Mouse (Mus musculus): ENCODE measurements at regions not wholly inside any gene's neighbourhood (a gene's known extent, or its start where the extent isn't known, plus 50 kb on each side); places are given as distances from the start of the nearest gene placed in this dataset.

- Histone ChIP-seq H3K27ac (ENCODE audit: low read depth, low read length) (no peak overlapping the region), H3K27me3 (ENCODE audit: control insufficient read depth, insufficient read depth, low read length) (no peaks in the 10 kb centered on the region), H3K36me3 (ENCODE audit: control insufficient read depth, insufficient read depth, low read length) (no peaks in the 10 kb centered on the region), H3K4me3 (ENCODE audit: low read depth, low read length) (no peak overlapping the region), H3K9me3 (ENCODE audit: control insufficient read depth, low read length) (no peaks in the 10 kb centered on the region), H3K4me1 (replicated peaks; ENCODE audit: control insufficient read depth, insufficient read depth, low read length) (no peaks in the 10 kb centered on the region), H3K9ac (ENCODE audit: low read depth, low read length) (no peak overlapping the region), H3K4me2 (replicated peaks; ENCODE audit: low read depth, low read length) (no peak overlapping the region)
- DNase-seq (ENCODE audit: low spot score) (no peak), ATAC-seq (ENCODE audit: low FRiP score) (no peak)
- WGBS = 90% methylated on average over 21 of the region's 21 CpGs
Measured at GRCm38 (mm10) chr14:105392079-105392813, 133.9 kb downstream of the Ndfip2 start.

DNA sequence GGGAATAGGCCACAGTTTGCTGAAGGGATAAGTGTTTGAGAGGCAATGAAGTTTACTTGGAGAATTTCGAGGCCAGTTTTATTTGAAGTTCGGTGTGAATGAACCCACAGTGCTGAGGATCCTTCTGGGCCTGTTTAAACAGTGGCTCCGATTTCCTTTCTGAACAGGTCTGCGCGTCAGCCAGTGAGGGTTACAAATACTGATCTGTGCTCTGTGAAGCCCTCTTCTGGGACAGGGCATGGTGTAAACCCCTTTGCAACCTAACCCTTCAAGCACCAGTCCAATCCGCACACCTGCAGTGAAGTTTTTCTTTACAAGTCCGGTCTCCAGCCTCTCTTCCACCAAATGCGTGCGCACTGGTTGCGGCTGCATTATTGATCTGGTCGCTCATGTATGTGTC, 133.1 kb downstream of the Ndfip2 start:
- H3K4me2 ChIP-seq (replicated peaks; ENCODE audit: low read depth, low read length) = no peak overlapping the region
- H3K4me3 ChIP-seq (ENCODE audit: low read depth, low read length) = no peak overlapping the region
- DNase-seq (ENCODE audit: low spot score) (no peak), ATAC-seq (ENCODE audit: low FRiP score) (no peak)
- no peaks in the 10 kb centered on the region for H3K27me3 ChIP-seq (ENCODE audit: control insufficient read depth, insufficient read depth, low read length)
- H3K27ac ChIP-seq (ENCODE audit: low read depth, low read length) = no peak overlapping the region
- H3K9me3 ChIP-seq (ENCODE audit: control insufficient read depth, low read length) = no peaks in the 10 kb centered on the region
- 85% methylated on average over 11 of the region's 11 CpGs for WGBS
- no peaks in the 10 kb centered on the region for H3K4me1 ChIP-seq (replicated peaks; ENCODE audit: control insufficient read depth, insufficient read depth, low read length)
- H3K36me3 ChIP-seq (ENCODE audit: control insufficient read depth, insufficient read depth, low read length) = no peaks in the 10 kb centered on the region
- no peak overlapping the region for H3K9ac ChIP-seq (ENCODE audit: low read depth, low read length)

DNA sequence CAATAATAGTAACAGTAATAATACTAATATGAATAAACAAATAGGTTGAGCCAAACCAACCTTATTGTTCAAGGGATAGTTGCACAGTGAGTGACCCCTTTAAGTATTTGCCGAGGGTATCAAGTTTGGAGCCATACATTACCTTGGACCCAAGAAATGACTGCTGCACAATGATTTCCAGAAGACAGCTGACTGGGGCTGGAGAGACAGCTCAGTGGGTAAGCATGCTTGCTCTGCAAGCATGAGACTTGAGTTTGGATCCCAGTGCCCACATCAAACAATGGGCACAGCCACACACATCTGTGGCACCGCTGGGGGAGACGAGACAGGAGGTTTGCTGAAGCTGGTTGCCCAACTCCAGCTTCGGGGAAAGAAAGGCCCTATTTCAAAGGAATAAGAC, 126.7 kb downstream of the Ndfip2 start:
- H3K27me3 ChIP-seq (ENCODE audit: control insufficient read depth, insufficient read depth, low read length) = no peaks in the 10 kb centered on the region
- 83% methylated on average over 4 of the region's 4 CpGs for WGBS
- H3K27ac ChIP-seq (ENCODE audit: low read depth, low read length) = no peak overlapping the region
- H3K36me3 ChIP-seq (ENCODE audit: control insufficient read depth, insufficient read depth, low read length) = no peaks in the 10 kb centered on the region
- no peaks in the 10 kb centered on the region for H3K4me1 ChIP-seq (replicated peaks; ENCODE audit: control insufficient read depth, insufficient read depth, low read length)
- no peak for DNase-seq (ENCODE audit: low spot score)
- H3K9ac ChIP-seq (ENCODE audit: low read depth, low read length) = no peak overlapping the region
- ATAC-seq (ENCODE audit: low FRiP score) = no peak
- no peaks in the 10 kb centered on the region for H3K9me3 ChIP-seq (ENCODE audit: control insufficient read depth, low read length)
- H3K4me2 ChIP-seq (replicated peaks; ENCODE audit: low read depth, low read length) = no peak overlapping the region
- no peak overlapping the region for H3K4me3 ChIP-seq (ENCODE audit: low read depth, low read length)

- H3K9me3 ChIP-seq (ENCODE audit: control insufficient read depth, low read length) = no peaks in the 10 kb centered on the region
- no peak overlapping the region for H3K4me3 ChIP-seq (ENCODE audit: low read depth, low read length)
- H3K4me2 ChIP-seq (replicated peaks; ENCODE audit: low read depth, low read length) = no peak overlapping the region
- 80% methylated on average over 5 of the region's 5 CpGs for WGBS
- ATAC-seq (ENCODE audit: low FRiP score) (no peak), DNase-seq (ENCODE audit: low spot score) (no peak)
- no peaks in the 10 kb centered on the region for H3K36me3 ChIP-seq (ENCODE audit: control insufficient read depth, insufficient read depth, low read length)
- no peak overlapping the region for H3K27ac ChIP-seq (ENCODE audit: low read depth, low read length)
- no peaks in the 10 kb centered on the region for H3K27me3 ChIP-seq (ENCODE audit: control insufficient read depth, insufficient read depth, low read length)
- no peaks in the 10 kb centered on the region for H3K4me1 ChIP-seq (replicated peaks; ENCODE audit: control insufficient read depth, insufficient read depth, low read length)
- H3K9ac ChIP-seq (ENCODE audit: low read depth, low read length) = no peak overlapping the region
Measured at GRCm38 (mm10) chr14:105383382-105383781, 125.0 kb downstream of the Ndfip2 start.

- H3K4me1 ChIP-seq (replicated peaks; ENCODE audit: control insufficient read depth, insufficient read depth, low read length) = no peaks in the 10 kb centered on the region
- no peak for ATAC-seq (ENCODE audit: low FRiP score)
- H3K9ac ChIP-seq (ENCODE audit: low read depth, low read length) = no peak overlapping the region
- no peaks in the 10 kb centered on the region for H3K36me3 ChIP-seq (ENCODE audit: control insufficient read depth, insufficient read depth, low read length)
- 85% methylated on average over 4 of the region's 4 CpGs for WGBS
- H3K4me3 ChIP-seq (ENCODE audit: low read depth, low read length) = no peak overlapping the region
- H3K4me2 ChIP-seq (replicated peaks; ENCODE audit: low read depth, low read length) = no peak overlapping the region
- H3K9me3 ChIP-seq (ENCODE audit: control insufficient read depth, low read length) = no peaks in the 10 kb centered on the region
- no peak for DNase-seq (ENCODE audit: low spot score)
- no peaks in the 10 kb centered on the region for H3K27me3 ChIP-seq (ENCODE audit: control insufficient read depth, insufficient read depth, low read length)
- H3K27ac ChIP-seq (ENCODE audit: low read depth, low read length) = no peak overlapping the region
Measured at GRCm38 (mm10) chr14:105380101-105380500, 121.7 kb downstream of the Ndfip2 start.

- Histone ChIP-seq H3K4me3 (ENCODE audit: low read depth, low read length) (no peak overlapping the region), H3K36me3 (ENCODE audit: control insufficient read depth, insufficient read depth, low read length) (no peaks in the 10 kb centered on the region), H3K27me3 (ENCODE audit: control insufficient read depth, insufficient read depth, low read length) (no peaks in the 10 kb centered on the region), H3K4me1 (replicated peaks; ENCODE audit: control insufficient read depth, insufficient read depth, low read length) (no peaks in the 10 kb centered on the region), H3K4me2 (replicated peaks; ENCODE audit: low read depth, low read length) (no peak overlapping the region), H3K9me3 (ENCODE audit: control insufficient read depth, low read length) (no peaks in the 10 kb centered on the region), H3K27ac (ENCODE audit: low read depth, low read length) (no peak overlapping the region), H3K9ac (ENCODE audit: low read depth, low read length) (no peak overlapping the region)
- 51% methylated on average over 5 of the region's 5 CpGs for WGBS
- ATAC-seq (ENCODE audit: low FRiP score) (no peak), DNase-seq (ENCODE audit: low spot score) (peak; percentile 10)
Measured at GRCm38 (mm10) chr14:105377770-105378169, 119.4 kb downstream of the Ndfip2 start.

GRCm38 (mm10) chr14:105377035-105377621, 118.8 kb downstream of the Ndfip2 start:
- Histone ChIP-seq H3K36me3 (ENCODE audit: control insufficient read depth, insufficient read depth, low read length) (no peaks in the 10 kb centered on the region), H3K27ac (ENCODE audit: low read depth, low read length) (no peak overlapping the region), H3K4me2 (replicated peaks; ENCODE audit: low read depth, low read length) (no peak overlapping the region), H3K9ac (ENCODE audit: low read depth, low read length) (no peak overlapping the region), H3K4me1 (replicated peaks; ENCODE audit: control insufficient read depth, insufficient read depth, low read length) (no peaks in the 10 kb centered on the region), H3K9me3 (ENCODE audit: control insufficient read depth, low read length) (no peaks in the 10 kb centered on the region), H3K27me3 (ENCODE audit: control insufficient read depth, insufficient read depth, low read length) (no peaks in the 10 kb centered on the region), H3K4me3 (ENCODE audit: low read depth, low read length) (no peak overlapping the region)
- ATAC-seq (ENCODE audit: low FRiP score) (no peak), DNase-seq (ENCODE audit: low spot score) (no peak)
- WGBS = 60% methylated on average over 4 of the region's 4 CpGs

DNA sequence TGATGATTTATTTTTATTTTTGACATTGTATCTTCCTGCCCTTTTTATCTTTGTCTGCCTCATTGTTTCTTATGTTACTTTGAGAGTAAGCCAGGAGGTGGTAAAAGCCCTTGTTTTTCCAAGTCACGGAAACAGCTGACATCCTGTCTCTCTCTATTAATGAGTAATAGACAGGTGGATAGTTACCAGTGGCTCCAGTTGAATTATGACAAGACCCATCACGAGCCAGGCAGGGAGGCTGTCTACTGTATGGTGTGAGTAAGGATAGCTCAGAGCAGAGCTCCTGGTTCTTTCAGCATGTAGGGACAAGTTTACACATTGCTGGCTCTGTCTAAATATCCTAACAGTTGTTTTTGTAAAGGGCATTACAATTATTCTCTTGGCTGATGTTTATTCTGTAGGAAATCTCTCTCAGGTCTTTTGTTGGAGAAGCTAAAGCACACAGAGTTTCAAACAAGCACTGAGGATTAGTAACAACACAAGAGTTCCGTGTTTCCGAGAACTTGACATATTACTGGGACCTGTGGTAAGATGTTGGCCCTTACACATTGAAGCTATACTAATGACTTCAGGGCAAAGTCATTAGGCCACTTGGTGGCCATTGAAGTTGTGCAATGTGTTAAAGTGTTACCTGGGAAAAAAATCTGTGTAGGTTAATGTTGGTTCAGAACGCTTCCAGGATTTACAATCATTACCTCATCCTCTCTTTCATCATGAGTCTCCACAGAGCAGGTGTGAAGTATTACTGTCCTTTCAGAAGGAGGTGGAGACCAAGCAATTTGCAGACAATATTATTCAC, 111.5 kb downstream of the Ndfip2 start:
- Histone ChIP-seq H3K4me2 (replicated peaks; ENCODE audit: low read depth, low read length) (no peak overlapping the region), H3K4me3 (ENCODE audit: low read depth, low read length) (no peak overlapping the region), H3K9me3 (ENCODE audit: control insufficient read depth, low read length) (no peaks in the 10 kb centered on the region), H3K4me1 (replicated peaks; ENCODE audit: control insufficient read depth, insufficient read depth, low read length) (no peaks in the 10 kb centered on the region), H3K27ac (ENCODE audit: low read depth, low read length) (no peak overlapping the region), H3K36me3 (ENCODE audit: control insufficient read depth, insufficient read depth, low read length) (no peaks in the 10 kb centered on the region), H3K9ac (ENCODE audit: low read depth, low read length) (no peak overlapping the region), H3K27me3 (ENCODE audit: control insufficient read depth, insufficient read depth, low read length) (no peaks in the 10 kb centered on the region)
- no peak for DNase-seq (ENCODE audit: low spot score)
- ATAC-seq (ENCODE audit: low FRiP score) = no peak
- WGBS = 82% methylated on average over 5 of the region's 5 CpGs

All from hindbrain, embryonic 11.5 days (tissue).